Mouse (Mus musculus) megakaryocyte-erythroid progenitor cell, adult 5-6 weeks (primary cell): ENCODE data around the gene Dclk1. TPM values are rescaled to one million over a fixed set of nuclear protein-coding genes. Genes with fewer than 3 reads are reported as not detected.

Source experiments
- ATAC-seq: replicated peaks from 2 replicates; pipeline ENCODE4 v1.8.0; 2016; ENCODE audit warnings: mild to moderate bottlenecking, inconsistent platforms; ENCODE audit not compliant: severe bottlenecking, poor library complexity, low FRiP score, low TSS enrichment
- total RNA-seq, 2 experiments: library from RNA; stranded (forward) in 1 of 2; stranded (reverse) in 1 of 2; fragments of 200-1000, 215-1000 nt in 1 of 2; fragments of >200 nt in 1 of 2; fragmentation: Nextera tagmentation in 1 of 2; gene quantifications; 2 replicates each; pipeline ENCODE4 v1.2.3; 2014 to 2017

Dclk1 gene
- total RNA-seq, 2 experiments from 2014 or later: not detected

- ATAC-seq: no peak
These were observed 136.4 kb downstream of the Dclk1 start for GRCm38 (mm10) chr3:55378591-55378990.

DNA sequence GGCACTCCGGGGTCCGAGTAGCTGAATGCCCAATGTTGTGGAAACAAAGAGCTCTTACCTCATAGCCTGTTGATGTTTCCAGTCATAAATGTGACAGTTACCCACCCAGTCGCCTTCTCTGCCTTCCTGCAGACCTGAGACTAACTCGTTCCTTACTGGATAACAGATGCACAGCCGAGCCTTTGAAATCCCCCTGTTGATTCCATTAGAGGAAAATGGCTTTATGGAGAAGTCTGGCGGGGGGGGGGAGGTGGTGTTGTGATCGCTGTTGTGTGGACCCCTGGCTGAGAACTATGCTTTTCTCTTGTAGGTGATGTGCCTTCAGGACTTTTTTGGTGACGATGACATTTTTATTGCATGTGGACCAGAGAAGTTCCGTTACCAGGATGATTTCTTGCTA, 138.3 kb downstream of the Dclk1 start:
- ATAC-seq: no peak

DNA sequence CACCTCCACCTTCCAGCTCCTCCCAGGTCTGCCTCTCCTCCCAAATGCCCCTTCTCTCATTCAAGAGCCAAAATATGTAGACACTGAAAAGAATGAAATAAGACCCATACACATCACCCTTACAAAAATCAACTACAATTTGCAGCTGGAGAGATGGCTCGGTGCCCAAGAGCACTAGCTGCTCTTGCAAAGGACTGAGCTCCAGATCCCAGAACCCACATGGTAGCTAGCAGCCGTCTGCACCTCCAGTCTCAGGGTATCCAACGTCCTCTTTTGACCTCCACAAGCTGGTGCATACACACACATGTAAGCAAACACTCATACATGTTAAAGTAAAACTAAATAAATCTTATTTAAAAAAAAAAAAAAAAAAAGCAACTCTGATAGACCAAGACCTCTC, 150.4 kb downstream of the Dclk1 start:
- ATAC-seq: no peak

DNA sequence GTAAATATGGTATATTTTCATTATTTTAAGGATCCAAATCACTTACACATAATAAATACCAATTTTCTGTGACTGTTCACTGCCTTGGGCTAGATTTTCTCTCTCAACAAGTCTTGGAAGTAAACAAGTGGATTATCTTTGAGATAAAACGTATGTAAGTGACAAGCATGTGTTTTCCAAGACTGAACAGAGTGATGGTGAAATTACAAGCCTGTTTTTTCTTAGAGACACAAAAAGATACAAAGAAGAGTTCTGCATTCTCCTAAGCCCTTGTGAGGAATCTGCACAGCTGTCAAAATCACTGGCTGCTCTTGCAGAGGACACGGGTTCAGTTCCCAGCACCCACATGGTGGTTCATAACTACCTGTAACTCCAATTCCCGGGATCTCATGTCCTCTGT, 151.4 kb downstream of the Dclk1 start:
- no peak for ATAC-seq

DNA sequence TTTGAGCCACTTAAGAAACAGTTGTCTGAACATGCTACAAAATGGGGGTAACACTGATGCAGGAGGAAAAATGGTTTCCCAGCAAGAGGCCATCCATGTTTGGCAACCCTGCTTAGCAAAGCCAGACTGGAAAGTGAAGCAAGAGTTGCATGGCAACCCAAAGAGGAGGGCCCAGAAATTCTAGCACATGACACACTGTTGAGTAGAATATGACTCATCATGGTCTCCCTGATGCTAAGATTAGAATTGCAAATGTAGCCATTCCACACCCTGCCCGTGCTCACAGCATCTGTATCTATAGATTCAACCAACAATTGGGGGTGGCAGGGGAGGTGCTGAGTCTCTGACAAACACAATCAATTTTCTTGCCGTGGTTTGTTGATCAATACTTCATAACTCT, 154.6 kb downstream of the Dclk1 start:
- ATAC-seq: no peak

DNA sequence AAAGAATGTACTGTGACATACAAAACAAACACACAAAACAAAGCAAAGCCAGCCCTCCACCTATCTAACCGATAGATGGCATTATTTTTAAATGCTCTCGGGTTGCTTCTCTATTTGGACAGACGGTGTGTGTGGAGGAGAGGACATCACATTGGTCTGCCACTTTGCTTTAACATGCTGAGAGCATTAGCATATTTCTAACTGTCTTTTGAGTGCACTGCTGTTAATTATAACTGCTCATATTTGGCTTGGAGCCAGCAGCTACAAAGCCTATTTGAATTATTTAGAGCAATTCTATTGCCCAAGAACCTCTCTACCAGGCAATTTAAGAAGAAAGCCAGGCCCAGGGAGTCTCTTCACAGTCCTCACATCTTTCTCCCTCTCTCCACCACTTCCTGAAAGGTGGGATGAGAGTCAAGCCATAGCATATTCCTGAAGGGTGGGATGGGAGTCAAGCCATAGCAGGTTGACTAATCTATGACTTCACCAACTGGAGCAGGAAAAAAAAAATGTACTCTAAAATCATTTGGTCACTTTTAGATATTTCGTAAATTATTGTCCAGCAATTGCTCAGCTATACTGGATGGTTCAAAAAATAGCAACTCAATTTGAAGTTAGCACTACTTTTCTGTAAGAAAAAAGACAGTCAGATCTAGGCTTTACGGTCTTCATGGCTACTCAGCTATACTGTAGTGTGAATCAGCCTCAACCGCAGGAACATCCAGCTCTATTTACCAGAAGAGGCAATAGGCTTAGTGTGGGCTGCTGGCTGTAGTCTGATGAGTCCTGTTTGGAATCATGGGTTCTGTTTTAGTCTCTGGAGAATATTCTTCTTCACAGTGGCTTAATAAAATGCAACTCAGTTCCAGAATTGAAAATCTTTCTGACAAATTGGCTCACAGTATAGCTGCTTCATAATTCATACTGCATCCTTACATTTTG, 155.9 kb downstream of the Dclk1 start:
- no peak for ATAC-seq

- ATAC-seq: no peak
These were observed 159.1 kb downstream of the Dclk1 start for GRCm38 (mm10) chr3:55401236-55401635.

- no peak for ATAC-seq
These were observed 162.6 kb downstream of the Dclk1 start for GRCm38 (mm10) chr3:55404751-55405150.

GRCm38 (mm10) chr3:55406616-55407015, 164.5 kb downstream of the Dclk1 start:
- ATAC-seq: no peak

DNA sequence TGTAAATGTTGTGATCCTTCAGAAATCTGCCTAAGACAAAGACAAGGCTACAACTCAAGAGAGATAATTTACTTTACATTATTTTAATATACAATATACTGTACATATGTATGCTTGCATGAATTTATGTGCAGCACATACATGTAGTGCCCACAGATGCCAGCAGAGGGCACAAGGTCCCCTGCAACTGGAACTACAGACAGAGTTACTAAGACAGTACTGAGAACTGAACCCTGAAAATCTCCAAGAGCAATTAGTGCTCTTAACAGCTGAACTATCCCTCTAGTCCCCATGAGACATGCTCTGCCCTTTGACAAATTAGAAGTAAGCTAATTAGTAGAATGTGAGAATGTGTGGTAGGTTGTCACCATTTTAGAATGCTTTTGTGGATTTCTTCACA, 169.4 kb downstream of the Dclk1 start:
- ATAC-seq: no peak

DNA sequence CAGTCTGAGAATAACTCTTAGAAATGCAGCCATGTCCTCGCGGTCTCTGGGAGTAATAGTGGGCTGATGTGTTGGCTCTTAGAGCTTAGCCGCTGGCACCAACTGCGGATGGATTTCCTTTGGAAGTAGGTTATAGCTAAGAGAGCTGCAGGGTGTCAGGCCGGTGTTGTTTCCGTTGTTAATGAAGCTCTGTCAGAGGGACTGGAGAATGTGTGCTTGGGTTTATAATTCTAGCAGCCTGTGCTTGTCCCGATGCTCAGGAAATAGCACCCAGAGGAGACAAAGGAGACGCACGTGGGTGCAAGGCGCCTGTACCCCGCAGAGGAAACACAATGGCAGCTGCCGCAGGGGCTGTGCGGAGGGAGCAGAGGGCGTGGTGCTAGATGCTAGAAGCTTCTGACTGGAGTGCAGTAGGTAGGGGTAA, 173.4 kb downstream of the Dclk1 start:
- no peak for ATAC-seq

- ATAC-seq: no peak
These were observed 176.7 kb downstream of the Dclk1 start for GRCm38 (mm10) chr3:55418845-55419244.

DNA sequence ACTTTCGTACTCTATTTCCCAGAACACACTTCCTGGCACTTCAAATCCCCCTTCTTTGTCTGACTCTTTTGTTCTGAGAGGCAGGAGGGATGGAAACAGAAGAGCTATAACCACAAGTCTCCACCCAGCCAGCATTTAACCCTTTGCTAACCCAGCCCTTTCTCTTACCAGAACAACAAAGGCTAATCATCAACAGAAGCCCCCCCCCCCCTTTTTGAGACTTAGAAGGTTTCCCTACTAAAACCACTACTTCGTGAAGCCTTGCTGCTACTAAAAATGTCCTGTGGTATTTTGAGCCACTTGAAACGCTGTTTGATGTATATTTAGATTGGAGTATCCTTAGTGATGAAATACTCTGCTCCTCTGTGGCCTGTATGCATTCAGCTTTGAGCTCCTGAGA, 177.2 kb downstream of the Dclk1 start:
- ATAC-seq: no peak

DNA sequence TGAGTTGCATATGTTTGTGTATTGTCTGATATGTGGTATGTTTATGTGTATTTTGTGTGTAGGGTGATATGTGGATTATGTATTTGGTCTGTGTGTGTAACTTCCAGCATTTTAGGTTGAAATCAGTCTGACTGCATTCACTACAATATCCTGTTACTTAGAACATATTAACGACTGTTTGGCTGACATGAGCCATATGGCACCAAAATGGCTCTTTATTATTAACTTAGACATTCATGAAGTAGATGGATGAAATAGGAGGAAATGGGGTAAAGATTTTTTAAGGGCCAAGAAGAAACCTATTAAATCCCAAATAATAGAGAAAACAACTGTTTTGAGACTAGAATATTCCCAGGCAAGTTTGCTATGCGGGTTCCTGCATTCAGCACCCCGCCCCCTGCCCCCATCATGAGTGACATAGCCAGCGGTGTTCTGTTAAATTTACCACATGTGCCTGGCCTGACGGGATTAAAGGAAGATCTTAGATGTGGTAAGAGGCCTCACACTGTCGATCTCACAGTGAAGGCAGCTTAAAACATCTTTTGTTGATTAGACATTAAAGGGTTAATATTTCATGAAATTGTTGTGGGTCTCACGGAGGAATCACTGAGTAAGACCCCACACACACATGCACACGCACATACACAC, 178.4 kb downstream of the Dclk1 start:
- no peak for ATAC-seq

DNA sequence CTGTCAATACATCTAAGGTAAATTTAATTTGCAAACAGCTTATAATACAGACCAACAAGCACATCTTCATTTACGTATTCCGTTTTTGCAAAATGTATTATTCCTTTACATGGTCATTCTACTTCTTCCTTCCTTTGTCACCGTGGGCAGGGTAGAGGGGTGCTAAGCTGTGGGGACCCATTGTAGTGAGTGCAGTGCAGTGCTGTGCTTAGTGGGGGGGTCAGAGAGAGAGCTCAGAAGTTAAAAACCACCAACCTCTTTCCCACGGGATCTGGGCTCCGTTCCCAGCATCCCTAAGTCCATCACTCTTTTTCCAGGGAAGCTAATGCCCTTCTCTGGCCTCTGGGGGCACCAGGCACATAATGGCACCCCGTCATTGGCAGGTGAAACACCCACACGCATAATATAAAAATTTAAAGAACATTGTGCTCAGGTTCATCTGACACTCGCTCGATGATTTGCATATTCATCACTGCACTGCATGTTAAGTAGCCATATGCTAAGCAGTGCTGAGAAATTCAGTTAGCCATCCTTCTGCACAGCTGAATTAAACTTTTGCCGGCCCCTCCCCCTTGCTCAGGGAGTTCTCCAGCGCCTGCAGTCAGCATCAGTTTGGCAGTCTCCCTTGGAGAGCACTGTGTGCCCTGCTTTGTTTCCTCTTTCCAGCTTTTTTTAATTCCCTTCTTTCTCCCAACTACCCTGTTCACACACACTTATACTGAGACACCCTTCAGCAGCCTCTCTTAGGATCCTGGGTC, 181.7 kb downstream of the Dclk1 start:
- ATAC-seq: no peak

DNA sequence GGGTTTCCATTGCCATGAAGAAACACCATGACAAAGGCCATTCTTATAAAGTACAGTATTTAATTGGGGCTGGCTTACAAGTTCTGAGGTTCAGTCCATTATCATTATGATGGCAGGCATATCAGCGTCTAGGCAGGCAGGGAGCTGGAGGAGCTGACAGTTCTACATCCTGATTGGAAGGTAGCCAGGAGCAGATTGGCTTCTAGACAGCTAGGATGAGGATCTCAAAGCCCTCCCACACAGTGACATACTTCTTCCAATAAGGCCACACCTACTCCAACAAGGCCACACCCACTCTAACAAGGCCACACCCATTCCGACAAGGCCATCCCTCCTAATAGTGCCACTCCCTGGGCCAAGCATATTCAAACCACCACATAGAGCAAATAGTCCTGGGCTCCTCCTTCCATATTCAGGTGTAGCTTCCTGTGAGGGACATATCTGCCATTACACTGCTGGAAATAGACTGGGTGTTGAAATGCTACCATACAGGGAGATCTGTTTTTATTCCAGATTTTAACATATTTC, 187.9 kb downstream of the Dclk1 start:
- ATAC-seq: no peak

- no peak for ATAC-seq
These were observed 189.1 kb downstream of the Dclk1 start for GRCm38 (mm10) chr3:55431223-55431622.

DNA sequence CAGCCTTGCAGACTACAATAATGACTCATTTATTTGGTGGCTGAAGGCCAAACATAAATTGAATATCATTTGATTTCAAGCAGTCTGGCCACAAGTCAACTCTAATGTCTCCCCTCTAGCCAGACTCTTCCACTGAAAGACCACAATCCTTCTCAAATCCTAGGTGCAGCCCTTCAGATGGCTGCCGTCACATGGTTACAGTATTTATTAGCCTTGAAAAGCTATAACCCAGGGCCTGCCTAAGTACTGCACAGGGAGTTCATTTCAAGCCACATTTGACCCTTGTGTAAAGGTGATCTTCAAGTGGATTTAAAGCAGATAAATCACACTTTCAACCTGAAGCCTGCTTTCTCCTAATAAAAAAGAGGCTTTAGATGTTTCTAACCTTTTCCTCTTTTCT, 192.1 kb downstream of the Dclk1 start:
- no peak for ATAC-seq

- ATAC-seq: no peak
These were observed 196.8 kb downstream of the Dclk1 start for GRCm38 (mm10) chr3:55438824-55439446.

- ATAC-seq: no peak
These were observed 198.2 kb downstream of the Dclk1 start for GRCm38 (mm10) chr3:55440342-55440741.
